In genomic region chr7:19823256-19824181, GRCm38 (mm10) we compare ENCODE assay signal across 8 mouse cellular contexts. TPM values are rescaled to one million over a fixed set of nuclear protein-coding genes. Genes with fewer than 3 reads are reported as not detected.
DNase-seq lines count a peak whose midpoint lies in the region; ATAC-seq lines count a peak whose summit lies in the region.

No protein-coding gene starts in this region.

- no peak overlapping the region for H3K9ac ChIP-seq in embryonic facial prominence, embryonic 14.5 days (ENCODE audit: low read depth, low read length)
- H3K9ac ChIP-seq in limb, embryonic 11.5 days (ENCODE audit: low read length): peak overlapping the region; percentile 5; the same call in 1 of the 2 replicates

- WGBS in embryonic facial prominence, embryonic 14.5 days: 20% methylated on average over 16 of the region's 16 CpGs
- 22% methylated on average over 16 of the region's 16 CpGs for WGBS in limb, embryonic 11.5 days

- no peak overlapping the region for H3K4me3 ChIP-seq in embryonic facial prominence, embryonic 14.5 days (ENCODE audit: low read depth, low read length)
- no peak overlapping the region for H3K4me3 ChIP-seq in limb, embryonic 11.5 days (ENCODE audit: low read depth, low read length)

- no peaks in the 10 kb centered on the region for H3K36me3 ChIP-seq in embryonic facial prominence, embryonic 14.5 days (ENCODE audit: control insufficient read depth, insufficient read depth, low read length)
- no peaks in the 10 kb centered on the region for H3K36me3 ChIP-seq in limb, embryonic 11.5 days (ENCODE audit: control insufficient read depth, insufficient read depth, low read length)

- H3K27ac ChIP-seq in embryonic facial prominence, embryonic 14.5 days (replicated peaks; ENCODE audit: low read depth, low read length): peak overlapping the region; percentile 84
- H3K27ac ChIP-seq in limb, embryonic 11.5 days (replicated peaks; ENCODE audit: low read depth, low read length): 0 out of 2 replicates have a peak overlapping the region, but pooled peaks have one; percentile 5

- peaks cover 5% of the 10 kb centered on the region; the same call in 1 of the 2 replicates for H3K9me3 ChIP-seq in embryonic facial prominence, embryonic 14.5 days (ENCODE audit: control insufficient read depth, low read length)
- no peaks in the 10 kb centered on the region; the same call in 1 of the 2 replicates for H3K9me3 ChIP-seq in limb, embryonic 11.5 days (ENCODE audit: control insufficient read depth, low read length)

- H3K4me1 ChIP-seq in embryonic facial prominence, embryonic 14.5 days (ENCODE audit: control insufficient read depth, insufficient read depth, low read length): peaks cover 23% of the 10 kb centered on the region
- H3K4me1 ChIP-seq in limb, embryonic 11.5 days (ENCODE audit: control insufficient read depth, insufficient read depth, low read length): peaks cover 13% of the 10 kb centered on the region; the same call in 1 of the 2 replicates

- peak overlapping the region; percentile 79 for H3K4me2 ChIP-seq in embryonic facial prominence, embryonic 14.5 days (ENCODE audit: low read depth, low read length)
- H3K4me2 ChIP-seq in limb, embryonic 11.5 days (ENCODE audit: low read depth, severe bottlenecking): peak overlapping the region; percentile 20; the same call in 1 of the 2 replicates

- no peak; the same call in none of the 2 replicates for ATAC-seq in embryonic facial prominence, embryonic 14.5 days (ENCODE audit: low read depth)
- ATAC-seq in limb, embryonic 11.5 days (ENCODE audit: insufficient number of reproducible peaks, low FRiP score, low TSS enrichment, low read depth): no peak

- peak; percentile 70 for DNase-seq in adrenal gland, adult 2 months
- DNase-seq in adrenal gland, adult 18-20 months (ENCODE audit: low spot score in 2 of 2): no peak
- DNase-seq in 416B (ENCODE audit: low read depth): peak; percentile 82
- DNase-seq in embryonic facial prominence, embryonic 14.5 days (ENCODE audit: low spot score): no peak
- DNase-seq in limb, embryonic 11.5 days (ENCODE audit: low spot score): peak; percentile 41
- DNase-seq in naive thymus-derived CD4-positive, alpha-beta T cell, adult 2 months (ENCODE audit: low read depth): peak; percentile 61
- DNase-seq in thymus, adult 18-20 months: no peak
- DNase-seq in adipocyte (ENCODE audit: low spot score): no peak

- H3K27me3 ChIP-seq in embryonic facial prominence, embryonic 14.5 days (replicated peaks; ENCODE audit: control insufficient read depth, insufficient read depth, low read length): peaks cover 13% of the 10 kb centered on the region
- peaks cover 25% of the 10 kb centered on the region for H3K27me3 ChIP-seq in limb, embryonic 11.5 days (ENCODE audit: control insufficient read depth, insufficient read depth, low read length)

RNA-seq across cellular contexts. Expression of gene Bcl3, which starts 0.9 kb away (rescaled TPM):
- total RNA-seq in adrenal gland, adult 2 months (2021): 10 to 100 TPM; 26.7 to 34.1 TPM
- polyA plus RNA-seq in adrenal gland, adult 2 months (2012; rRNA removed): 155 and 161 TPM in 2 replicates
- 10 to 100 TPM; 21.9 to 34.8 TPM for total RNA-seq in adrenal gland, adult 18-20 months (2021)
- polyA plus RNA-seq in embryonic facial prominence, embryonic 14.5 days (2014; fragmentation: Nextera tagmentation; extraction: Ambion mirVana): 4.3 and 4.6 TPM in 2 replicates
- polyA plus RNA-seq in limb, embryonic 11.5 days (2014; fragmentation: Nextera tagmentation; extraction: Ambion mirVana): 0.71 and 1.2 TPM in 2 replicates

RNA-seq across cellular contexts. Expression of gene Cblc, which starts 26.9 kb away (rescaled TPM):
- not detected for total RNA-seq in adrenal gland, adult 2 months (2021)
- 0.60 TPM in 1 of 2 replicates, not detected in the other for polyA plus RNA-seq in adrenal gland, adult 2 months (2012; rRNA removed)
- total RNA-seq in adrenal gland, adult 18-20 months (2021): under 1 TPM in 1 of 2 experiments, not detected in 1; 0.64 TPM
- 4.7 TPM in 2 replicates for polyA plus RNA-seq in embryonic facial prominence, embryonic 14.5 days (2014; fragmentation: Nextera tagmentation; extraction: Ambion mirVana)
- 0.75 and 1.3 TPM in 2 replicates for polyA plus RNA-seq in limb, embryonic 11.5 days (2014; fragmentation: Nextera tagmentation; extraction: Ambion mirVana)

RNA-seq across cellular contexts. Expression of gene Gm19345, which starts 28.3 kb away (rescaled TPM):
- total RNA-seq in adrenal gland, adult 2 months (2021): under 1 TPM in 1 of 2 experiments, not detected in 1; 0.86 TPM
- 0.71 and 1.3 TPM in 2 replicates for polyA plus RNA-seq in adrenal gland, adult 2 months (2012; rRNA removed)
- total RNA-seq in adrenal gland, adult 18-20 months (2021): not detected
- 0.69 and 0.75 TPM in 2 replicates for polyA plus RNA-seq in embryonic facial prominence, embryonic 14.5 days (2014; fragmentation: Nextera tagmentation; extraction: Ambion mirVana)
- not detected in 2 replicates for polyA plus RNA-seq in limb, embryonic 11.5 days (2014; fragmentation: Nextera tagmentation; extraction: Ambion mirVana)

RNA-seq across cellular contexts. Expression of gene Ceacam16, which starts 37.6 kb away (rescaled TPM):
- total RNA-seq in adrenal gland, adult 2 months (2021): not detected
- polyA plus RNA-seq in adrenal gland, adult 2 months (2012; rRNA removed): 0.52 and 0.55 TPM in 2 replicates
- not detected for total RNA-seq in adrenal gland, adult 18-20 months (2021)
- polyA plus RNA-seq in embryonic facial prominence, embryonic 14.5 days (2014; fragmentation: Nextera tagmentation; extraction: Ambion mirVana): not detected in 2 replicates
- polyA plus RNA-seq in limb, embryonic 11.5 days (2014; fragmentation: Nextera tagmentation; extraction: Ambion mirVana): not detected in 2 replicates

RNA-seq across cellular contexts. Expression of gene Bcam, which starts 52.7 kb away (rescaled TPM):
- total RNA-seq in adrenal gland, adult 2 months (2021): 10 to 100 TPM; 35.9 to 61.1 TPM
- 103 and 108 TPM in 2 replicates for polyA plus RNA-seq in adrenal gland, adult 2 months (2012; rRNA removed)
- total RNA-seq in adrenal gland, adult 18-20 months (2021): 10 to 100 TPM; 43.2 to 53.2 TPM
- polyA plus RNA-seq in embryonic facial prominence, embryonic 14.5 days (2014; fragmentation: Nextera tagmentation; extraction: Ambion mirVana): 101 and 114 TPM in 2 replicates
- polyA plus RNA-seq in limb, embryonic 11.5 days (2014; fragmentation: Nextera tagmentation; extraction: Ambion mirVana): 43.0 and 44.1 TPM in 2 replicates

Comparison
In these comparisons a context has a peak if more than half of its experiments do, and no peak if none do; other contexts are left out.
1. DNase-seq: peak in adrenal gland, adult 2 months (single experiment), 416B (single experiment), limb, embryonic 11.5 days (single experiment) and naive thymus-derived CD4-positive, alpha-beta T cell, adult 2 months (single experiment); none in adrenal gland, adult 18-20 months (0 of 2), embryonic facial prominence, embryonic 14.5 days (single experiment), thymus, adult 18-20 months (0 of 2) and adipocyte (single experiment).
2. RNA of gene Bcl3, which starts 0.9 kb away (polyA plus RNA-seq): 155 to 161 TPM in adrenal gland, adult 2 months; 4.3 to 4.6 TPM in embryonic facial prominence, embryonic 14.5 days and 0.71 to 1.2 TPM in limb, embryonic 11.5 days; every median in the first group is over 10 times any median in the second.